Mouse (Mus musculus): ENCODE measurements around the gene Mettl27.

GRCm38 (mm10) chr5:134888505-134888904 lies 43.7 kb upstream of the Mettl27 start:
- TF ChIP-seq CTCF (IDR thresholded peaks at IDR 0.05; ENCODE audit: low read depth, low read length) (no peak), POLR2A (IDR thresholded peaks at IDR 0.05; ENCODE audit: extremely low read depth, insufficient read depth, low read length) (no peak)

All from liver, adult 2 months (tissue).